Mouse (Mus musculus): ENCODE data around the gene Spsb3. TPM values are rescaled to one million over a fixed set of nuclear protein-coding genes. Genes with fewer than 3 reads are reported as not detected.

Spsb3 gene
- total and polyA plus RNA-seq, 2 experiments from 2014 or later = 94.9 to 135 TPM

DNA sequence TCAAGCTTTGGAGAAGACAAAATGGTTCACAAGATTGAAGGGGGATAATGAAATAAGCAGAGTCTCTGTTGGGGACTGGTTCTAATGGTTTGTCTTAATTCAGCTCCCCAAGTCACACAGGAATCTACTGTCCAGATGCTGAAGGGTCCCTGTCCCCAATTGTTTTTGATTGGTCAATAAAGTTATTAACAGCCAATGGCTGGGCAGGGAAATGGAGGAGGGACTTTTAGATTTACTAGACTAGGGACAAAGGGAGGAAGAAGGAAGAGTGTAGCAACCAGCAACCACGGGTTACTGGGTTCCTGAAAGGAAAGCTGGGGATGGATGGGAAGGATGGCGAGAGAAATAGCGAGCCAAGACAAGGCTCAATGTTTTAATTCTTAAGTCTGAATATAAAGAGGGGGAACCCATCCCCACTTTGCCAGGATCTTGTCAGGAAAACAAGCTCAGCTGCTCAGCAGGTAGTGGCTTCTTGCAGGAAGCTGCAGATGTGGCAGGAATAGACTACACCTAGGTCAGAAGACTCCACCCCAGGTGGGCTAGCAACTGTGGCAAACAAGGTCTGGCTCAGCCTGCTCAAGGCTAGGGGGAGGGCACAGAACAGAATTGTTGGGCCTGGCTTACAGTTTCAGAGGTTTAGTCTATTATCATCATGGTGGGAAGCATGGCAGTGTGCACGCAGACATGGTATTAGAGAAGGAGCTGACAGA, 12.6 kb upstream of the Spsb3 start:
- Histone ChIP-seq H3K4me1 (ENCODE audit: insufficient read depth, low read length) (no peaks in the 10 kb centered on the region), H3K9me3 (ENCODE audit: low read length) (no peaks in the 10 kb centered on the region), H3K4me2 (ENCODE audit: low read depth, low read length) (no peak overlapping the region), H3K27me3 (ENCODE audit: insufficient read depth, low read length) (no peaks in the 10 kb centered on the region), H3K36me3 (ENCODE audit: insufficient read depth, low read length) (no peaks in the 10 kb centered on the region), H3K27ac (no peak overlapping the region), H3K9ac (replicated peaks; ENCODE audit: low read length) (no peak overlapping the region), H3K4me3 (ENCODE audit: low read length) (no peak overlapping the region)
- 47% methylated on average over 4 of the region's 4 CpGs for WGBS
- no peak for DNase-seq (ENCODE audit: low spot score)
- no peak for TF ChIP-seq CTCF (IDR thresholded peaks at IDR 0.05; ENCODE audit: low read depth)
- no peak for ATAC-seq

GRCm38 (mm10) chr17:24874405-24874745, 12.1 kb upstream of the Spsb3 start:
- no peak for DNase-seq (ENCODE audit: low spot score)
- H3K27me3 ChIP-seq (ENCODE audit: insufficient read depth, low read length) = no peaks in the 10 kb centered on the region
- no peak overlapping the region for H3K4me3 ChIP-seq (ENCODE audit: low read length)
- no peak overlapping the region for H3K4me2 ChIP-seq (ENCODE audit: low read depth, low read length)
- H3K4me1 ChIP-seq (ENCODE audit: insufficient read depth, low read length) = no peaks in the 10 kb centered on the region
- H3K9ac ChIP-seq (replicated peaks; ENCODE audit: low read length) = no peak overlapping the region
- no peak for TF ChIP-seq CTCF (IDR thresholded peaks at IDR 0.05; ENCODE audit: low read depth)
- no peak overlapping the region for H3K27ac ChIP-seq
- no peaks in the 10 kb centered on the region for H3K36me3 ChIP-seq (ENCODE audit: insufficient read depth, low read length)
- ATAC-seq = no peak
- WGBS = 29% methylated on average over 1 of the region's 1 CpGs
- H3K9me3 ChIP-seq (ENCODE audit: low read length) = no peaks in the 10 kb centered on the region

DNA sequence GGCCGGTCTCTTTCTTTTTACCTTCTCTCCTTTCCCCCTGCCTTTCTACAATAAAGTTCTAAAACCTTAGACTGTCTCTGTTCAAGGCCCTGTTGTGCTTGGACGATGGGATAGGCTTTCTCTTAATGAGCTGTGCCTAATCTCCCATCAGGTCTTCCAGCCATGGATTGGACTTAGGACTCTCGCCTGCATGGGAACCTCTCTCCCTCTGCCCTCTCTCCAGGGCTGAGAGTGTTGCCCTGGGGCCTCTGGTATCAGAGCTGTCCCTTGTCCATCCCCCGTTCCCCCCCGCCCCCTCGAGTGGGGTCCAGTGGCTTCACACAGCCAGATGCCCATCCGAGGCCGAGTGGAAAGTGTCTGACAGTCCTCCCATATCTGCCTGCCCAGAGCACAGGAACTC, 11.5 kb upstream of the Spsb3 start:
- H3K9ac ChIP-seq (replicated peaks; ENCODE audit: low read length) = no peak overlapping the region
- WGBS = 80% methylated on average over 8 of the region's 8 CpGs

GRCm38 (mm10) chr17:24877336-24878116, 8.9 kb upstream of the Spsb3 start:
- H3K9me3 ChIP-seq (ENCODE audit: low read length) = no peaks in the 10 kb centered on the region
- DNase-seq (ENCODE audit: low spot score) (no peak), ATAC-seq (no peak)
- no peak overlapping the region for H3K4me3 ChIP-seq (ENCODE audit: low read length)
- WGBS = 62% methylated on average over 10 of the region's 10 CpGs
- no peak overlapping the region for H3K4me2 ChIP-seq (ENCODE audit: low read depth, low read length)
- H3K27me3 ChIP-seq (ENCODE audit: insufficient read depth, low read length) = no peaks in the 10 kb centered on the region
- H3K4me1 ChIP-seq (ENCODE audit: insufficient read depth, low read length) = no peaks in the 10 kb centered on the region
- TF ChIP-seq CTCF (IDR thresholded peaks at IDR 0.05; ENCODE audit: low read depth) = no peak
- no peak overlapping the region for H3K27ac ChIP-seq
- H3K9ac ChIP-seq (replicated peaks; ENCODE audit: low read length) = no peak overlapping the region
- no peaks in the 10 kb centered on the region for H3K36me3 ChIP-seq (ENCODE audit: insufficient read depth, low read length)

More for the DNA sequence above, 11.5 kb upstream of the Spsb3 start:
- Histone ChIP-seq H3K4me2 (ENCODE audit: low read depth, low read length) (no peak overlapping the region), H3K27me3 (ENCODE audit: insufficient read depth, low read length) (no peaks in the 10 kb centered on the region), H3K4me1 (ENCODE audit: insufficient read depth, low read length) (no peaks in the 10 kb centered on the region), H3K9me3 (ENCODE audit: low read length) (no peaks in the 10 kb centered on the region), H3K36me3 (ENCODE audit: insufficient read depth, low read length) (no peaks in the 10 kb centered on the region), H3K4me3 (ENCODE audit: low read length) (no peak overlapping the region), H3K27ac (no peak overlapping the region)
- no peak for DNase-seq (ENCODE audit: low spot score)
- ATAC-seq = no peak
- TF ChIP-seq CTCF (IDR thresholded peaks at IDR 0.05; ENCODE audit: low read depth) = no peak

GRCm38 (mm10) chr17:24878117-24878397, 8.4 kb upstream of the Spsb3 start:
- Histone ChIP-seq H3K36me3 (ENCODE audit: insufficient read depth, low read length) (peaks cover 4% of the 10 kb centered on the region; the same call in 1 of the 2 replicates), H3K9ac (replicated peaks; ENCODE audit: low read length) (no peak overlapping the region), H3K4me2 (ENCODE audit: low read depth, low read length) (no peak overlapping the region), H3K27me3 (ENCODE audit: insufficient read depth, low read length) (no peaks in the 10 kb centered on the region), H3K27ac (no peak overlapping the region), H3K4me3 (ENCODE audit: low read length) (no peak overlapping the region), H3K9me3 (ENCODE audit: low read length) (no peaks in the 10 kb centered on the region), H3K4me1 (ENCODE audit: insufficient read depth, low read length) (no peaks in the 10 kb centered on the region)
- DNase-seq (ENCODE audit: low spot score) (no peak), ATAC-seq (0 out of 2 replicates have a peak, but pooled peaks have one; percentile 20)
- WGBS = 47% methylated on average over 5 of the region's 5 CpGs
- TF ChIP-seq CTCF (IDR thresholded peaks at IDR 0.05; ENCODE audit: low read depth) = no peak

GRCm38 (mm10) chr17:24878531-24878930, 7.9 kb upstream of the Spsb3 start:
- DNase-seq (ENCODE audit: low spot score) = no peak
- Histone ChIP-seq H3K9me3 (ENCODE audit: low read length) (no peaks in the 10 kb centered on the region), H3K27me3 (ENCODE audit: insufficient read depth, low read length) (no peaks in the 10 kb centered on the region), H3K4me2 (ENCODE audit: low read depth, low read length) (no peak overlapping the region), H3K4me1 (ENCODE audit: insufficient read depth, low read length) (no peaks in the 10 kb centered on the region), H3K27ac (no peak overlapping the region), H3K9ac (replicated peaks; ENCODE audit: low read length) (no peak overlapping the region), H3K4me3 (ENCODE audit: low read length) (no peak overlapping the region), H3K36me3 (ENCODE audit: insufficient read depth, low read length) (peaks cover 6% of the 10 kb centered on the region; the same call in 1 of the 2 replicates)
- TF ChIP-seq CTCF (IDR thresholded peaks at IDR 0.05; ENCODE audit: low read depth) = no peak
- no peak for ATAC-seq
- 75% methylated on average over 8 of the region's 8 CpGs for WGBS

All from hindbrain, postnatal 0 days (tissue).